Mouse (Mus musculus): ENCODE measurements around the gene Mecr.

The Mecr gene

GRCm38 (mm10) chr4:131836351-131836881 is 6.9 kb upstream of the Mecr start:
- peak; percentile 30 for DNase-seq (ENCODE audit: low read depth, low spot score)

- no peak for DNase-seq (ENCODE audit: low read depth, low spot score)
Measured at GRCm38 (mm10) chr4:131836891-131837491, 6.3 kb upstream of the Mecr start.

- peak; percentile 75 for DNase-seq (ENCODE audit: low read depth, low spot score)
Measured at GRCm38 (mm10) chr4:131837872-131838524, 5.3 kb upstream of the Mecr start, which contains the start of gene Ptpru. Ptpru (minus strand) TSS chr4:131838288.

- DNase-seq (ENCODE audit: low read depth, low spot score): no peak
Measured at GRCm38 (mm10) chr4:131845991-131846778, 2.9 kb downstream of the Mecr start.

- DNase-seq (ENCODE audit: low read depth, low spot score): no peak
Measured at GRCm38 (mm10) chr4:131848082-131848481, 4.8 kb downstream of the Mecr start.

- no peak for DNase-seq (ENCODE audit: low read depth, low spot score)
Measured at GRCm38 (mm10) chr4:131849986-131850638, 6.8 kb downstream of the Mecr start.

- no peak for DNase-seq (ENCODE audit: low read depth, low spot score)
Measured at GRCm38 (mm10) chr4:131854950-131855349, 11.7 kb downstream of the Mecr start.

- DNase-seq (ENCODE audit: low read depth, low spot score): peak; percentile 80
Measured at GRCm38 (mm10) chr4:131860492-131861340, 17.4 kb downstream of the Mecr start.

- DNase-seq (ENCODE audit: low read depth, low spot score): no peak
Measured at GRCm38 (mm10) chr4:131861341-131861739, 18.1 kb downstream of the Mecr start.

- DNase-seq (ENCODE audit: low read depth, low spot score): no peak
Measured at GRCm38 (mm10) chr4:131872672-131873292, 29.5 kb downstream of the Mecr start.

- peak; percentile 95 for DNase-seq (ENCODE audit: low read depth, low spot score)
Measured at GRCm38 (mm10) chr4:131873293-131874168, 30.3 kb downstream of the Mecr start, which contains the start of gene Srsf4. Srsf4 (plus strand) TSS chr4:131873617.

- no peak for DNase-seq (ENCODE audit: low read depth, low spot score)
Measured at GRCm38 (mm10) chr4:131874169-131874536, 30.9 kb downstream of the Mecr start.

- no peak for DNase-seq (ENCODE audit: low read depth, low spot score)
Measured at GRCm38 (mm10) chr4:131874567-131874966, 31.3 kb downstream of the Mecr start.

- no peak for DNase-seq (ENCODE audit: low read depth, low spot score)
Measured at GRCm38 (mm10) chr4:131875242-131875641, 32.0 kb downstream of the Mecr start.

- DNase-seq (ENCODE audit: low read depth, low spot score): no peak
Measured at GRCm38 (mm10) chr4:131876836-131877235, 33.6 kb downstream of the Mecr start.

- DNase-seq (ENCODE audit: low read depth, low spot score): no peak
Measured at GRCm38 (mm10) chr4:131879692-131880091, 36.4 kb downstream of the Mecr start.

GRCm38 (mm10) chr4:131881306-131881705 is 38.0 kb downstream of the Mecr start:
- DNase-seq (ENCODE audit: low read depth, low spot score): no peak

- DNase-seq (ENCODE audit: low read depth, low spot score): no peak
Measured at GRCm38 (mm10) chr4:131883571-131883970, 40.3 kb downstream of the Mecr start.

GRCm38 (mm10) chr4:131885376-131885775 is 42.1 kb downstream of the Mecr start:
- DNase-seq (ENCODE audit: low read depth, low spot score): no peak

Measured in ES-CJ7 (cell line).